9 mouse cellular contexts compared by ENCODE assay signal in genomic region chr1:157458421-157459208, GRCm38 (mm10). TPM values are rescaled to one million over a fixed set of nuclear protein-coding genes. Genes with fewer than 3 reads are reported as not detected.
DNase-seq lines count a peak whose midpoint lies in the region; ATAC-seq and TF ChIP-seq lines count a peak whose summit lies in the region.
"Had no signal": no experiment of that assay in that cellular context is flagged by ENCODE, and none has a peak within 500 bp of the region (broad histone marks: within the 10 kb centered on the region; RNA-seq: fewer than 3 reads in every experiment).

Cryzl2 (plus strand) TSS chr1:157458577.

- 11% methylated on average over 24 of the region's 29 CpGs for WGBS in intestine, embryonic 16.5 days
- WGBS in liver, postnatal 0 days (ENCODE audit: insufficient replicate concordance): 16% methylated on average over 21 of the region's 29 CpGs
- WGBS in neural tube, embryonic 11.5 days: 5% methylated on average over 26 of the region's 29 CpGs

- ATAC-seq in intestine, embryonic 16.5 days: peak; percentile 96
- ATAC-seq in liver, postnatal 0 days: peak; percentile 96
- ATAC-seq in neural tube, embryonic 11.5 days (ENCODE audit: insufficient read depth, low FRiP score, low TSS enrichment): peak; percentile 86

- peak within 1 kb of the TSS; percentile 72 for H3K9ac ChIP-seq in intestine, embryonic 16.5 days (ENCODE audit: low read depth, low read length)
- peak within 1 kb of the TSS; percentile 61 for H3K9ac ChIP-seq in liver, postnatal 0 days (replicated peaks)
- peak within 1 kb of the TSS; percentile 61 for H3K9ac ChIP-seq in neural tube, embryonic 11.5 days (ENCODE audit: low read length)

- H3K36me3 ChIP-seq in intestine, embryonic 16.5 days (ENCODE audit: control insufficient read depth, insufficient read depth, low read length): no peaks in the 10 kb centered on the region
- no peaks in the 10 kb centered on the region for H3K36me3 ChIP-seq in liver, postnatal 0 days (replicated peaks; ENCODE audit: insufficient read depth, low read length)
- no peaks in the 10 kb centered on the region for H3K36me3 ChIP-seq in neural tube, embryonic 11.5 days (ENCODE audit: control insufficient read depth, insufficient read depth, low read length)
- H3K36me3 ChIP-seq: G1E had no signal

- H3K4me3 ChIP-seq in intestine, embryonic 16.5 days (ENCODE audit: low read length): peak within 1 kb of the TSS; percentile 48
- H3K4me3 ChIP-seq in liver, postnatal 0 days (ENCODE audit: low read depth, low read length): peak within 1 kb of the TSS; percentile 43
- peak within 1 kb of the TSS; percentile 31 for H3K4me3 ChIP-seq in neural tube, embryonic 11.5 days (ENCODE audit: low read depth, low read length)

- DNase-seq in layer of hippocampus, adult 9-11 months: peak; percentile 70
- DNase-seq in layer of hippocampus, adult 9-10 months (ENCODE audit: low spot score): no peak
- DNase-seq in embryo, embryonic 11.5 days (ENCODE audit: low read depth, low spot score): peak; percentile 56
- peak; percentile 99 for DNase-seq in heart, adult 11 months
- peak; percentile 90 for DNase-seq in liver, postnatal 0 days
- peak; percentile 86 for DNase-seq in neural tube, embryonic 11.5 days (ENCODE audit: low spot score)
- peak; percentile 66 to 67 for DNase-seq in thymus, adult 18-20 months

- no peak for TF ChIP-seq EP300 in liver, postnatal 0 days (IDR thresholded peaks at IDR 0.05; ENCODE audit: low read depth)

- peak within 1 kb of the TSS; percentile 86 for H3K4me2 ChIP-seq in intestine, embryonic 16.5 days (ENCODE audit: low read depth, low read length)
- H3K4me2 ChIP-seq in liver, postnatal 0 days (ENCODE audit: low read depth, low read length): peak within 1 kb of the TSS; percentile 88
- peak within 1 kb of the TSS; percentile 46 for H3K4me2 ChIP-seq in neural tube, embryonic 11.5 days (ENCODE audit: low read depth)

- H3K4me1 ChIP-seq in intestine, embryonic 16.5 days (ENCODE audit: control insufficient read depth, insufficient read depth, low read length): peaks cover 3% of the 10 kb centered on the region; the same call in 1 of the 2 replicates
- peaks cover 6% of the 10 kb centered on the region for H3K4me1 ChIP-seq in liver, postnatal 0 days (ENCODE audit: insufficient read depth)
- peaks cover 6% of the 10 kb centered on the region for H3K4me1 ChIP-seq in neural tube, embryonic 11.5 days (ENCODE audit: control insufficient read depth, insufficient read depth, low read length)

- no peaks in the 10 kb centered on the region for H3K9me3 ChIP-seq in intestine, embryonic 16.5 days (ENCODE audit: control insufficient read depth, low read length)
- no peaks in the 10 kb centered on the region for H3K9me3 ChIP-seq in liver, postnatal 0 days (ENCODE audit: low read length)
- H3K9me3 ChIP-seq in neural tube, embryonic 11.5 days (ENCODE audit: control insufficient read depth, low read length): no peaks in the 10 kb centered on the region

- H3K27me3 ChIP-seq in intestine, embryonic 16.5 days (replicated peaks; ENCODE audit: control insufficient read depth, insufficient read depth, low read length): no peaks in the 10 kb centered on the region
- H3K27me3 ChIP-seq in liver, postnatal 0 days (ENCODE audit: insufficient read depth, low read length): no peaks in the 10 kb centered on the region
- no peaks in the 10 kb centered on the region for H3K27me3 ChIP-seq in neural tube, embryonic 11.5 days (ENCODE audit: control insufficient read depth, insufficient read depth, low read length)

- TF ChIP-seq CTCF in liver, postnatal 0 days (IDR thresholded peaks at IDR 0.05; ENCODE audit: low read depth): peak; percentile 91

- no peak within 1 kb of the TSS for H3K27ac ChIP-seq in intestine, embryonic 16.5 days (ENCODE audit: low read length)
- no peak within 1 kb of the TSS for H3K27ac ChIP-seq in liver, postnatal 0 days (ENCODE audit: low read depth)
- peak within 1 kb of the TSS; percentile 81 for H3K27ac ChIP-seq in neural tube, embryonic 11.5 days (ENCODE audit: low read depth, low read length)

RNA-seq across cellular contexts. Expression of gene Cryzl2, which starts in this region (rescaled TPM):
- polyA plus RNA-seq in intestine, embryonic 16.5 days (2015; fragmentation: Nextera tagmentation; extraction: Ambion mirVana): 12.7 and 13.1 TPM in 2 replicates
- 9.5 TPM in 2 replicates for polyA plus RNA-seq in liver, postnatal 0 days (2015; fragmentation: Nextera tagmentation; extraction: Ambion mirVana)
- 7.4 and 7.5 TPM in 2 replicates for polyA plus RNA-seq in neural tube, embryonic 11.5 days (2014; fragmentation: Nextera tagmentation; extraction: Ambion mirVana)
- polyA plus RNA-seq: G1E had no signal
